Mouse (Mus musculus) kidney, embryonic 14.5 days (tissue): Measurements from ENCODE around the gene Ifitm6. TPM values are rescaled to one million over a fixed set of nuclear protein-coding genes. Genes with fewer than 3 reads are reported as not detected.

Experiments used
- ATAC-seq: fragments of 200-750 bp; cut with Nextera tagmentation; 2 replicates; pipeline ENCODE4 v1.8.0; 2017; ENCODE audit warnings: moderate number of reproducible peaks, mild to moderate bottlenecking, moderate TSS enrichment, moderate library complexity; ENCODE audit not compliant: low FRiP score, low TSS enrichment
- H3K27ac ChIP-seq: fragments of 300-500 bp; sonication (generic); 2 replicates; pipeline ENCODE4 v1.5.1; 2014; ENCODE audit warnings: low read depth, mild to moderate bottlenecking, low read length, moderate library complexity, mixed read lengths
- H3K27me3 ChIP-seq: fragments of 300-500 bp; sonication (generic); 2 replicates; pipeline ENCODE4 v1.6.1; 2014; ENCODE audit warnings: mild to moderate bottlenecking, low read length; ENCODE audit not compliant: control insufficient read depth, insufficient read depth
- H3K36me3 ChIP-seq: fragments of 300-500 bp; sonication (generic); 2 replicates; pipeline ENCODE4 v1.6.1; 2014; ENCODE audit warnings: low read length, mixed read lengths; ENCODE audit not compliant: control insufficient read depth, insufficient read depth
- H3K4me1 ChIP-seq: fragments of 300-500 bp; sonication (generic); 2 replicates; pipeline ENCODE4 v1.6.1; 2014; ENCODE audit warnings: low read length, mixed read lengths; ENCODE audit not compliant: control insufficient read depth, insufficient read depth
- H3K4me2 ChIP-seq: fragments of 300-500 bp; sonication (generic); replicated peaks from 2 replicates; pipeline ENCODE4 v1.6.1; 2014; ENCODE audit warnings: low read depth, mild to moderate bottlenecking, low read length
- H3K4me3 ChIP-seq: fragments of 300-500 bp; sonication (generic); 2 replicates; pipeline ENCODE4 v1.5.1; 2014; ENCODE audit warnings: mild to moderate bottlenecking, low read length
- H3K9ac ChIP-seq: fragments of 300-500 bp; sonication (generic); 2 replicates; pipeline ENCODE4 v1.6.1; 2014; ENCODE audit warnings: low read depth, mild to moderate bottlenecking, low read length, moderate library complexity
- H3K9me3 ChIP-seq: fragments of 300-500 bp; sonication (generic); 2 replicates; pipeline ENCODE4 v1.6.1; 2016; ENCODE audit warnings: low read length; ENCODE audit not compliant: control insufficient read depth
- WGBS: fragments of 180-500 bp; shearing (Covaris S2); extraction: QIAGEN DNeasy Blood & Tissue Kit; methylation state at CpG from one replicate; pipeline ENCODE4 v1.1.7; 2014; 5-methylcytosine and 5-hydroxymethylcytosine counted together
- polyA plus RNA-seq: library from polyadenylated mRNA; unstranded; fragments of >200 nt; fragmentation: Nextera tagmentation; extraction: Ambion mirVana; gene quantifications from 2 replicates; pipeline ENCODE4 v1.2.1, GENCODE M21; 2014

Gene Ifitm6
- polyA plus RNA-seq, 1 experiment from 2014 or later = 1.6 TPM

DNA sequence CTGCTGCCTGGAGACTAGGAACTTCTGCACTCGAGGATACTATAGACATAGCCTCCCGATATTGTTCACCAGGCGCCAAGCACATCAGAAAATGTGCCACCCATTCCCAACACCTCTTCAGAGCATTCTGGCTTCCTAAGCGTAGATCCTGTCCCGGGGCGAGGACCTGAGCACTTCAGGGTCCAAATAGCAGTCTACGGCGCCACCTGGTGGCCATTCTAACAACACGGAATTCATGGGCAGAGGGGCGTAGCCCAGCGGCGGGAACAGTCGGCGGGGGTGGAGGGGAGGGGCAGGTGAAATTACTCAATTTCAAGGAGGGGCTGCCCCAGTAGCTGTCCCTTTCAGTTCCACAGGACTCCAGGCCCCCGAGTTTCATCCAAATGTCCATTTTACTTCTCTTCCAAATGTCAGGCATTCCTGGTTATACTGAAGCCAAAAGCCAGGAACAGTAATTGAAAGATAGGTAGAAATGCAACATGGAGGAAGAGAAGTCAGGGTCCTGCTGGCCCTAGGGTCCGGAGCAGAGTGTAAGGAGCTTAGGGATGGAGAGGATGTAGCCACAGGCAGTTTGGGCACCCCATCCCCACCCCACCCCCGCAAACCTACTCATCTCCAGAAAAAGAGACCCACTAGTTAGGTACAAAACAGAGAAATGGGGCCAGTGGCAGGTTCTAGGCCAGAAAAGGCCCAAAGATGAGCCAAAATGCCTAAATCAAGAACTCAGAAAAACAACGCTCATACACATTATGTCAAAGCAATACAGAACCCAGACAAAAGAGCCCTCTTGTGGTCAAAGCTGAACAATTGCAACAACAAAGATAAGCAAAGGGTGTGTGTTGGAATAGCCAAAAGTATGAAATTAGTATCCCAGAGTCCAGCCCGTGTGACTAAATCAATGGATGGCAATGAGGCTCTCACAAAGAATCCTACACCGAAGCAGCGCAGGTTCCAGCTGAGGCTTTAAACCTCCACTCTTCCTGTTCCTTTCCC lies 30.8 kb upstream of the Ifitm6 start:
- Histone ChIP-seq H3K9ac (peak overlapping the region; percentile 50), H3K27me3 (no peaks in the 10 kb centered on the region), H3K4me2 (peak overlapping the region; percentile 71), H3K4me1 (peaks cover 10% of the 10 kb centered on the region), H3K27ac (peak overlapping the region; percentile 86), H3K9me3 (no peaks in the 10 kb centered on the region), H3K4me3 (peak overlapping the region; percentile 36), H3K36me3 (no peaks in the 10 kb centered on the region)
- 10% methylated on average over 21 of the region's 21 CpGs for WGBS
- peak; percentile 86 for ATAC-seq

DNA sequence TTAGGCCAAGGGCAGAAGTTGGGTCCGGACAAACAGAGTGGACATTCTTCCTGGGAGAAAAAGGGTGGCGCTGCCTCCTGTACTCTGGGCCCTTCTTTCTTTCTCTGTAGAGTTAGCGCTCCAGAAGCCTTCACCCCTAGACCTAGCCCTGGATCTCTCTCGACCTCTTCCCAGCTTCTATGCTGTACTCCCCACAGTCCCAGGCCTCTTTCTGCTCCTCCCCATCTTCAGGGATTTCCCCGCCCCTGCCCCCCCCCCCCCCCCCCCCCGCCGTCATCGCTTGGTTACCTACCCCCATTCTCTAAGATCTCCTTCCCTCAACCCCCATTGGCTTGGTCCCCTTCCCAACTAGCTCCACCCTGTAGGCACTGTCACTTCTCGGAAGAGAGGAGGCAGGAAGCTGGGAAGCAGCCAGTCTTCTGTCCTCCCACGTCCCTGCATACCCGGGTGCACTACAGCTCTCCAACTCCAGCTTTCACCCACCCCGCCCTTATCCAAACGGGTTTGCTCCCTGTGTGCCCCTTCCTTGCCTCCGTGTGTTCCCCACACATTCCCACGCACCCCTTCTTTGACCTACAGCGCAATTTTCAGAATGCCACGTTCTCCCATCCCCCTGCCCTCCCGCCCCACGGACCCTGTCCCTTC lies 30.0 kb upstream of the Ifitm6 start:
- H3K4me2 ChIP-seq = peak overlapping the region; percentile 71
- H3K27ac ChIP-seq = peak overlapping the region; percentile 89
- no peaks in the 10 kb centered on the region for H3K9me3 ChIP-seq
- H3K9ac ChIP-seq = peak overlapping the region; percentile 50
- H3K4me1 ChIP-seq = peaks cover 10% of the 10 kb centered on the region
- peak; percentile 92 for ATAC-seq
- H3K36me3 ChIP-seq = no peaks in the 10 kb centered on the region
- peak overlapping the region; percentile 36 for H3K4me3 ChIP-seq
- no peaks in the 10 kb centered on the region for H3K27me3 ChIP-seq
- WGBS = 2% methylated on average over 15 of the region's 19 CpGs

GRCm38 (mm10) chr7:141046931-141047580 lies 29.3 kb upstream of the Ifitm6 start:
- ATAC-seq = peak; percentile 4; the same call in 1 of the 2 replicates
- no peak overlapping the region for H3K9ac ChIP-seq
- H3K9me3 ChIP-seq = no peaks in the 10 kb centered on the region
- H3K4me3 ChIP-seq = no peak overlapping the region
- WGBS = 58% methylated on average over 6 of the region's 6 CpGs
- H3K27me3 ChIP-seq = no peaks in the 10 kb centered on the region
- peaks cover 10% of the 10 kb centered on the region for H3K4me1 ChIP-seq
- peak overlapping the region; percentile 71; the same call in 1 of the 2 replicates for H3K4me2 ChIP-seq
- H3K36me3 ChIP-seq = no peaks in the 10 kb centered on the region
- peak overlapping the region; percentile 89 for H3K27ac ChIP-seq

- Histone ChIP-seq H3K27me3 (no peaks in the 10 kb centered on the region), H3K4me1 (peaks cover 8% of the 10 kb centered on the region; the same call in 1 of the 2 replicates), H3K9me3 (no peaks in the 10 kb centered on the region), H3K4me2 (no peak overlapping the region), H3K27ac (no peak overlapping the region), H3K36me3 (no peaks in the 10 kb centered on the region), H3K9ac (no peak overlapping the region), H3K4me3 (no peak overlapping the region)
- no peak for ATAC-seq
- 37% methylated on average over 4 of the region's 4 CpGs for WGBS
Measured at GRCm38 (mm10) chr7:141042539-141042938, 24.8 kb upstream of the Ifitm6 start.

DNA sequence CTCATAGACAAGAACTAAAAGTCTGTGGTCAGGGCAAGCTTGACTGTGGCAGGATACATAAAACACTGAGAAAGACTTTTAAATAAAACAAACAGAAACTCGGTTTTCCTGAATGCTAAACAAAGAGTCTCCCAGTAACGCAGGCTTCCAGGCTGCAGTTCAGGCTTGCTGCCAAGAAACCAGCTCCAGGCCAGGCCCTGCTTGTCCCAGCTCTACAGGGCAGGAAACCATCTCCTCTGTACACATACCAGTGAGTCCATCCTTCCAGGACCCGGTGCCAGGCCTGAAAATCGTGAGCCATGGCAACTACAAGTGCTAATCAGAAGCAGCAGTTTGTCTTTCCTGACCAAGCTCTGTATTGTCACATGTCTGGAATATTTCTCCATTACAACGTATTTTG lies 23.9 kb upstream of the Ifitm6 start:
- Histone ChIP-seq H3K36me3 (no peaks in the 10 kb centered on the region), H3K27ac (peak overlapping the region; percentile 89), H3K27me3 (no peaks in the 10 kb centered on the region), H3K4me3 (no peak overlapping the region), H3K9ac (no peak overlapping the region), H3K9me3 (no peaks in the 10 kb centered on the region), H3K4me1 (0 out of 2 replicates have a peak, but pooled peaks cover 3% of the 10 kb centered on the region), H3K4me2 (no peak overlapping the region)
- ATAC-seq = peak; percentile 75; the same call in 1 of the 2 replicates
- WGBS = 32% methylated on average over 5 of the region's 5 CpGs

DNA sequence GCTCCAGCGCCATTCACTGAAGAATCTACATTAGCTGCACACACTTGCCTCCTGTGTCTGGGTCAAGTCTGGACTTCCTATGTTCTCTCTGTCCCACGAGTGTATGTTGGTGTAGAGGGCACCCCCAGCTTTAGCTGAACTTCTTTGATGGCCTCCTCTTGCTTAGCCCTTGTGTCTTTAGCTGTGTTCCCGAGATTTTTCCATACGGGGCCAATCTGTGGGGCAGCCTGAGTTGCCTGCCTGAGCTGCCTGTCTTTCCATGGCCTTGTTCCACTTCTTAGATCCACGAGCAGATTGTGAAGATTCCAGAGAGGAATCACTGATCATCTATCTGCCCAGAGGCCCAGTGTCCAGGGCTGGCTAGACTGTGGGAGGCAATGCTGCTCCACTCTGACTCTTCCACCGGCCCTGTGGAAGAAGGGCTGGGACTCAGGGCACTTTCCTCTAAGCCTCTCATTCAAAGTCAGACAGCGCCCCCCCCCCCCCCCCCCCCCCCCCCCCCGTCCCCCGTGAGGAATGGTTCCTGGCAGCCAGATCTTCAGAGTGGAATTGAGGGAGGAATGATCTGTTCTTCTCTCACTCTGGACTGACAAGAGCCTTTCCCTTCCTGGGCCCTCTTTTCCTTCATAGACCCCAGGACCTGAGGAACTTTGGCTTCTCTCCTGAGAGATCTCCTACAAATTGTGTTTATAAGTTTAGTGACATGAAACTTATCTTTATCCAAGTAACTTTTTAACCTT lies 23.3 kb upstream of the Ifitm6 start:
- H3K27ac ChIP-seq = peak overlapping the region; percentile 89
- H3K36me3 ChIP-seq = no peaks in the 10 kb centered on the region
- H3K4me3 ChIP-seq = no peak overlapping the region
- 0 out of 2 replicates have a peak overlapping the region, but pooled peaks have one; percentile 28 for H3K9ac ChIP-seq
- no peaks in the 10 kb centered on the region for H3K27me3 ChIP-seq
- no peak overlapping the region for H3K4me2 ChIP-seq
- peak; percentile 46; the same call in 1 of the 2 replicates for ATAC-seq
- H3K9me3 ChIP-seq = no peaks in the 10 kb centered on the region
- WGBS = 45% methylated on average over 6 of the region's 9 CpGs
- 0 out of 2 replicates have a peak, but pooled peaks cover 3% of the 10 kb centered on the region for H3K4me1 ChIP-seq

GRCm38 (mm10) chr7:141039386-141040107 lies 21.8 kb upstream of the Ifitm6 start:
- 91% methylated on average over 4 of the region's 4 CpGs for WGBS
- no peak for ATAC-seq
- H3K9me3 ChIP-seq = no peaks in the 10 kb centered on the region

More at GRCm38 (mm10) chr7:141039386-141040107, 21.8 kb upstream of the Ifitm6 start:
- H3K36me3 ChIP-seq = no peaks in the 10 kb centered on the region
- H3K27ac ChIP-seq = no peak overlapping the region
- H3K4me2 ChIP-seq = no peak overlapping the region
- 0 out of 2 replicates have a peak, but pooled peaks cover 3% of the 10 kb centered on the region for H3K4me1 ChIP-seq
- H3K9ac ChIP-seq = no peak overlapping the region
- no peaks in the 10 kb centered on the region for H3K27me3 ChIP-seq
- H3K4me3 ChIP-seq = no peak overlapping the region
